Mouse (Mus musculus) C3H10T1/2 (cell line): ENCODE measurements around the gene Zfp472. TPM values are rescaled to one million over a fixed set of nuclear protein-coding genes. Genes with fewer than 3 reads are reported as not detected.

Experiments
- polyA plus RNA-seq, 2 experiments: library from polyadenylated mRNA; unstranded; fragments of >200 nt; fragmentation: generic; extraction: Trizol; gene quantifications; one replicate each; pipeline ENCODE4 v1.2.1; 2012; ENCODE audit warnings: missing spikeins in 2 of 2

Gene Zfp472
- polyA plus RNA-seq, result 1 to 10 TPM in 1 of 2 experiments, under 1 TPM in 1; 0.11 to 1.1 TPM

GRCm38 (mm10) chr17:32965623-32966290 is at the start of gene Zfp472:
TSS of gene Zfp472 (plus strand) at chr17:32965814.

GRCm38 (mm10) chr17:32917131-32917530 is 48.5 kb upstream of the Zfp472 start, which contains the start of gene Cyp4f14:
TSS of gene Cyp4f14 (minus strand) at chr17:32917342.

GRCm38 (mm10) chr17:32947215-32947914 is 18.2 kb upstream of the Zfp472 start, which contains the start of gene Cyp4f13:
TSS of gene Cyp4f13 (minus strand) at chr17:32947402.

GRCm38 (mm10) chr17:32992699-32993474 is 27.3 kb downstream of the Zfp472 start, which contains the start of gene Zfp952:
TSS of gene Zfp952 (plus strand) at chr17:32993129.

Other genes with a start within 250 kb of the Zfp472 start
- 1 to 10 TPM in 1 of 2 experiments, under 1 TPM in 1; 0.13 to 2.0 TPM for gene Zfp871, start 177.5 kb upstream of the Zfp472 start, polyA plus RNA-seq
- under 1 TPM in 1 of 2 experiments, not detected in 1; 0.21 TPM for gene Zfp811, start 155.9 kb upstream of the Zfp472 start, polyA plus RNA-seq
- 1 to 10 TPM in 1 of 2 experiments, under 1 TPM in 1; 0.15 to 2.8 TPM for gene Zfp799, start 135.6 kb upstream of the Zfp472 start, polyA plus RNA-seq
- 1 to 10 TPM in 1 of 2 experiments, under 1 TPM in 1; 0.12 to 2.0 TPM for gene Zfp870, start 74.2 kb upstream of the Zfp472 start, polyA plus RNA-seq
- 1 to 10 TPM in 1 of 2 experiments, under 1 TPM in 1; 0.01 to 2.3 TPM for gene Cyp4f14, start 48.5 kb upstream of the Zfp472 start, polyA plus RNA-seq
- gene Cyp4f13, start 18.4 kb upstream of the Zfp472 start, polyA plus RNA-seq, result 10 to 100 TPM in 1 of 2 experiments, 1 to 10 TPM in 1; 4.0 to 27.3 TPM
- 1 to 10 TPM in 1 of 2 experiments, under 1 TPM in 1; 0.13 to 3.9 TPM for gene Zfp952, start 27.3 kb downstream of the Zfp472 start, polyA plus RNA-seq
- 1 to 10 TPM in 1 of 2 experiments, under 1 TPM in 1; 0.06 to 1.1 TPM for gene Zfp763, start 67.6 kb downstream of the Zfp472 start, polyA plus RNA-seq
- gene 4921501E09Rik, start 102.2 kb downstream of the Zfp472 start, polyA plus RNA-seq, result not detected
- 1 to 10 TPM in 1 of 2 experiments, under 1 TPM in 1; 0.08 to 1.9 TPM for gene Zfp563, start 123.5 kb downstream of the Zfp472 start, polyA plus RNA-seq
- under 1 TPM in 1 of 2 experiments, not detected in 1; 0.08 TPM for gene Morc2b, start 173.9 kb downstream of the Zfp472 start, polyA plus RNA-seq
- not detected for gene Olfr55, start 202.6 kb downstream of the Zfp472 start, polyA plus RNA-seq
- not detected for gene Olfr239, start 225.5 kb downstream of the Zfp472 start, polyA plus RNA-seq